Mouse (Mus musculus) spleen, embryonic (tissue): Measurements from ENCODE around the gene Psmg4.

Source experiments
- CTCF ChIA-PET: fragments of 350-600 bp; sonication (Branson Sonifier 250); formaldehyde crosslinking; loops from one replicate; lab custom pipeline; 2022; lab: Charles Lee

Gene Psmg4

GRCm38 (mm10) chr13:34192414-34193191 lies 29.8 kb downstream of the Psmg4 start:
- CTCF ChIA-PET = no interaction called here

- CTCF ChIA-PET = no interaction called here
These were observed 30.6 kb downstream of the Psmg4 start for GRCm38 (mm10) chr13:34193384-34193783.

- CTCF ChIA-PET = no interaction called here
These were observed 32.9 kb downstream of the Psmg4 start for GRCm38 (mm10) chr13:34195676-34196075.

- CTCF ChIA-PET = no interaction called here
These were observed 42.5 kb downstream of the Psmg4 start for GRCm38 (mm10) chr13:34205216-34205615.

- CTCF ChIA-PET = no interaction called here
These were observed 45.1 kb downstream of the Psmg4 start for GRCm38 (mm10) chr13:34207714-34208470.

- CTCF ChIA-PET = no interaction called here
These were observed 48.6 kb downstream of the Psmg4 start for GRCm38 (mm10) chr13:34211261-34211775.

- CTCF ChIA-PET = interaction anchor here (0.8 kb wide), 1 partner anchor 164 kb away, joined by 3 read pairs; no protein-coding TSS in a partner anchor
These were observed 50.0 kb downstream of the Psmg4 start for GRCm38 (mm10) chr13:34212735-34213212.

GRCm38 (mm10) chr13:34214855-34215254 lies 52.1 kb downstream of the Psmg4 start:
- CTCF ChIA-PET = no interaction called here

- CTCF ChIA-PET = no interaction called here
These were observed 56.0 kb downstream of the Psmg4 start for GRCm38 (mm10) chr13:34218776-34219175.

GRCm38 (mm10) chr13:34219728-34220127 lies 57.0 kb downstream of the Psmg4 start:
- CTCF ChIA-PET = no interaction called here

GRCm38 (mm10) chr13:34222985-34223384 lies 60.2 kb downstream of the Psmg4 start:
- CTCF ChIA-PET = no interaction called here

GRCm38 (mm10) chr13:34226940-34227339 lies 64.2 kb downstream of the Psmg4 start:
- CTCF ChIA-PET = no interaction called here
